Mouse (Mus musculus): ENCODE measurements around the gene Txndc5. TPM values are rescaled to one million over a fixed set of nuclear protein-coding genes. Genes with fewer than 3 reads are reported as not detected.

Txndc5 gene
- total RNA-seq, 2 experiments from 2014 or later: 27.2 to 28.0 TPM

- no peak for DNase-seq (ENCODE audit: low spot score)
Observed at GRCm38 (mm10) chr13:38472636-38473035, 56.0 kb downstream of the Txndc5 start.

GRCm38 (mm10) chr13:38470882-38471281 is 57.7 kb downstream of the Txndc5 start:
- DNase-seq (ENCODE audit: low spot score): no peak

GRCm38 (mm10) chr13:38463410-38463809 is 65.2 kb downstream of the Txndc5 start:
- DNase-seq (ENCODE audit: low spot score): no peak

- DNase-seq (ENCODE audit: low spot score): no peak
Observed at GRCm38 (mm10) chr13:38451446-38451845, 77.2 kb downstream of the Txndc5 start.

Other genes starting within 250 kb of the Txndc5 start
- gene Bmp6, start 183.7 kb downstream of the Txndc5 start, total RNA-seq (2021): 10 to 100 TPM in 1 of 2 experiments, 1 to 10 TPM in 1; 8.6 to 10.5 TPM
- 1 to 10 TPM; 6.0 to 7.1 TPM for gene Bloc1s5, start 106.3 kb upstream of the Txndc5 start, total RNA-seq (2021)
- gene Eef1e1, start 130.2 kb upstream of the Txndc5 start, total RNA-seq (2021): 10 to 100 TPM; 11.1 to 12.1 TPM